Mouse (Mus musculus): ENCODE data around the gene Pbrm1. TPM values are rescaled to one million over a fixed set of nuclear protein-coding genes. Genes with fewer than 3 reads are reported as not detected.

Pbrm1 gene
- total and polyA plus RNA-seq, 3 experiments = 28.7 to 62.0 (median 32.4) TPM

DNA sequence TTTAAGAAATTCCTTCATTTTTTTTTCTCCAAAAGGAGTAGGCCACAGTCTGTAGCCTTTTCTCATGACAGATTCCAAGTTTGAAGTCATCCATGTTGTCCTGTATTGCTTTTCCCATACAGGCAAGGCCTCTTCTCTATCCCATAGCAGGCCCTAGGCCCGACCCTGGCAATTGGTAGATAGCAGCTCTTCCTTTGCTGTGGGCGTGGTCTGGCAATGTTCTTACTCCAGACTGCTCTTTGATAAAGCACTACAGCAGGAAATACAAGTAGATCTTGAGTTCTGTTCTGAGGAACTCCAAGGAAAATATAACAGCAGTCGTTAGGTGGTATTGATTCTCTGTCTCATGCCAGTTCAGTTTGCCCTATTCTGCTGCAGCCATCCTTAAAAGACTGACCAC lies 91.7 kb downstream of the Pbrm1 start (continued):
- TF ChIP-seq MAX (IDR thresholded peaks at IDR 0.05; ENCODE audit: low read length) (no peak), TAL1 (IDR thresholded peaks at IDR 0.05; ENCODE audit: low read length) (peak; percentile 38), POLR2AphosphoS5 (IDR thresholded peaks at IDR 0.05; ENCODE audit: borderline replicate concordance, low read depth, low read length) (no peak), MYB (IDR thresholded peaks at IDR 0.05; ENCODE audit: low read depth, low read length) (no peak), RAD21 (IDR thresholded peaks at IDR 0.05; ENCODE audit: low read depth, low read length) (no peak), NELFE (IDR thresholded peaks at IDR 0.05; ENCODE audit: low read depth, low read length) (no peak), BHLHE40 (IDR thresholded peaks at IDR 0.05; ENCODE audit: borderline replicate concordance, low read depth, low read length) (no peak), USF2 (IDR thresholded peaks at IDR 0.05; ENCODE audit: borderline replicate concordance in 1 of 2, insufficient read depth in 1 of 2, low read depth in 1 of 2, low read length in 2 of 2) (no peak), ELF1 (IDR thresholded peaks at IDR 0.05; ENCODE audit: low read depth, low read length) (peak; percentile 43; the same call in 1 of the 2 replicates), GATA1 (IDR thresholded peaks at IDR 0.05; ENCODE audit: low read depth, low read length) (peak; percentile 41; the same call in 1 of the 2 replicates), JUND (IDR thresholded peaks at IDR 0.05; ENCODE audit: low read depth, low read length) (no peak), MAFK (IDR thresholded peaks at IDR 0.05; ENCODE audit: borderline replicate concordance, low read depth, low read length) (no peak)

DNA sequence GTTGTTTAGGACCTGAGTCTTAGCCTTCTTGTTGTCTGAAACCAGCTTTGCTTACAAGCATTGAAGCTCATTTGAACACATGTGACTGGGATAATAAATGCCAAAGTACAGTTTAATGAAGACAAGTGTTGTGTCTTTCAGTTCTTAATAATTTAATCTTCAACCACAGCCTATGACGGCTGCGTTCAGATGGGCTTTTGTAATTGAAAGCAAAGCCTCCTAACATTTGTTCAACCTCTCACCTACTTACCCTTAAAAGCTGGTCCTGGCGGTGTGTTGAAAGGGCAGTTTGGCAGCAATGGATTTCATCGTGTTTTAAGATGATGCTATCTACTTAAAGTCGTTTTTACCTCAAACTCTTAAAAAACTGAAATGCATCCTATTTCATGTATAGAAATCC lies 93.2 kb downstream of the Pbrm1 start:
- Histone ChIP-seq H3K36me3 (ENCODE audit: control insufficient read depth in 1 of 2, insufficient read depth in 2 of 2, low read length in 2 of 2) (peaks cover 20 to 21% of the 10 kb centered on the region in 2 experiments), H3K9me3 (replicated peaks; ENCODE audit: insufficient read depth, low read length) (no peaks in the 10 kb centered on the region), H3K4me3 (ENCODE audit: control insufficient read depth in 1 of 2, insufficient read depth in 1 of 2, low read depth in 2 of 2, low read length in 2 of 2) (no peak overlapping the region), H3K27ac (ENCODE audit: control insufficient read depth, low read depth, low read length) (no peak overlapping the region), H3K4me1 (ENCODE audit: control insufficient read depth in 1 of 2, insufficient read depth in 2 of 2, low read length in 2 of 2) (peaks cover 14 to 16% of the 10 kb centered on the region in 2 experiments), H3K79me2 (ENCODE audit: control insufficient read depth, insufficient read depth, low read length, poor library complexity) (no peaks in the 10 kb centered on the region), H3K27me3 (ENCODE audit: control insufficient read depth in 1 of 2, insufficient read depth in 2 of 2, low read length in 2 of 2) (no peaks in the 10 kb centered on the region), H3K9ac (ENCODE audit: control insufficient read depth, low read depth, low read length, poor library complexity, severe bottlenecking) (no peak overlapping the region)
- TF ChIP-seq MYC (IDR thresholded peaks at IDR 0.05; ENCODE audit: low read depth, low read length) (no peak), TBP (IDR thresholded peaks at IDR 0.05; ENCODE audit: low read depth, low read length) (no peak), TAL1 (IDR thresholded peaks at IDR 0.05; ENCODE audit: low read length) (no peak), ELF1 (IDR thresholded peaks at IDR 0.05; ENCODE audit: low read depth, low read length) (no peak), POLR2AphosphoS2 (IDR thresholded peaks at IDR 0.05; ENCODE audit: low read length) (no peak), JUND (IDR thresholded peaks at IDR 0.05; ENCODE audit: low read depth, low read length) (no peak), USF2 (IDR thresholded peaks at IDR 0.05; ENCODE audit: borderline replicate concordance in 1 of 2, insufficient read depth in 1 of 2, low read depth in 1 of 2, low read length in 2 of 2) (no peak), MEF2A (IDR thresholded peaks at IDR 0.05; ENCODE audit: extremely low read depth, insufficient replicate concordance, low read depth, low read length, poor library complexity, severe bottlenecking) (no peak), ZMIZ1 (IDR thresholded peaks at IDR 0.05; ENCODE audit: low read depth, low read length) (no peak), BHLHE40 (IDR thresholded peaks at IDR 0.05; ENCODE audit: borderline replicate concordance, low read depth, low read length) (no peak), MAZ (IDR thresholded peaks at IDR 0.05; ENCODE audit: low read depth, low read length) (no peak), MAX (IDR thresholded peaks at IDR 0.05; ENCODE audit: low read length) (no peak), KAT2A (conservative IDR thresholded peaks at IDR 0.05; ENCODE audit: low read depth, low read length) (no peak), ZKSCAN1 (IDR thresholded peaks at IDR 0.05; ENCODE audit: low read depth, low read length) (no peak), CHD2 (IDR thresholded peaks at IDR 0.05; ENCODE audit: low read length) (no peak), CTCF (IDR thresholded peaks at IDR 0.05 in 2 of 3, conservative IDR thresholded peaks at IDR 0.05 in 1 of 3; ENCODE audit: control insufficient read depth in 1 of 3, insufficient read depth in 1 of 3, low read depth in 2 of 3, low read length in 3 of 3, poor library complexity in 1 of 3, severe bottlenecking in 1 of 3) (no peak), EP300 (IDR thresholded peaks at IDR 0.05; ENCODE audit: low read depth in 1 of 2, low read length in 2 of 2) (no peak), USF1 (IDR thresholded peaks at IDR 0.05; ENCODE audit: low read depth, low read length) (no peak), TCF12 (IDR thresholded peaks at IDR 0.05; ENCODE audit: low read depth, low read length) (no peak), RAD21 (IDR thresholded peaks at IDR 0.05; ENCODE audit: low read depth, low read length) (no peak)
- no peak for DNase-seq (ENCODE audit: low read depth, low spot score)

Measured in MEL (cell line).